Mouse (Mus musculus) lung, embryonic 15.5 days (tissue): ENCODE results near the gene Lrrc30. TPM values are rescaled to one million over a fixed set of nuclear protein-coding genes. Genes with fewer than 3 reads are reported as not detected.

Source experiments
- ATAC-seq: fragments of 200-750 bp; cut with Nextera tagmentation; 2 replicates; pipeline ENCODE4 v1.8.0; 2017; ENCODE audit warnings: moderate number of reproducible peaks, borderline replicate concordance; ENCODE audit not compliant: low FRiP score, low TSS enrichment; ENCODE audit errors: extremely low read depth
- H3K27ac ChIP-seq: fragments of 300-500 bp; sonication (generic); 2 replicates; pipeline ENCODE4 v1.5.1; 2015; ENCODE audit warnings: moderate library complexity, mild to moderate bottlenecking, inconsistent platforms
- H3K27me3 ChIP-seq: fragments of 300-500 bp; sonication (generic); 2 replicates; pipeline ENCODE4 v1.6.1; 2015; ENCODE audit warnings: inconsistent platforms
- H3K36me3 ChIP-seq: fragments of 300-500 bp; sonication (generic); 2 replicates; pipeline ENCODE4 v1.6.1; 2015; ENCODE audit warnings: inconsistent platforms
- H3K4me1 ChIP-seq: fragments of 300-500 bp; sonication (generic); 2 replicates; pipeline ENCODE4 v1.6.1; 2015; ENCODE audit warnings: inconsistent platforms
- H3K4me2 ChIP-seq: fragments of 300-500 bp; sonication (generic); 2 replicates; pipeline ENCODE4 v1.6.1; 2015; ENCODE audit warnings: inconsistent platforms, mild to moderate bottlenecking, moderate library complexity
- H3K4me3 ChIP-seq: fragments of 300-500 bp; sonication (generic); 2 replicates; pipeline ENCODE4 v1.5.1; 2015; ENCODE audit warnings: mild to moderate bottlenecking, inconsistent platforms
- H3K9ac ChIP-seq: fragments of 300-500 bp; sonication (generic); 2 replicates; pipeline ENCODE4 v1.6.1; 2015; ENCODE audit warnings: inconsistent platforms
- H3K9me3 ChIP-seq: fragments of 300-500 bp; sonication (generic); 2 replicates; pipeline ENCODE4 v1.6.1; 2016; ENCODE audit warnings: inconsistent platforms
- WGBS: fragments of 180-500 bp; shearing (Covaris S2); methylation state at CpG from one replicate; pipeline ENCODE4 v1.1.7; 2015; 5-methylcytosine and 5-hydroxymethylcytosine counted together
- polyA plus RNA-seq: library from polyadenylated mRNA; unstranded; fragments of >200 nt; fragmentation: Nextera tagmentation; extraction: Ambion mirVana; gene quantifications from 2 replicates; pipeline ENCODE4 v1.2.1, GENCODE M21; 2015

Lrrc30 gene
- polyA plus RNA-seq, 1 experiment from 2014 or later: not detected

DNA sequence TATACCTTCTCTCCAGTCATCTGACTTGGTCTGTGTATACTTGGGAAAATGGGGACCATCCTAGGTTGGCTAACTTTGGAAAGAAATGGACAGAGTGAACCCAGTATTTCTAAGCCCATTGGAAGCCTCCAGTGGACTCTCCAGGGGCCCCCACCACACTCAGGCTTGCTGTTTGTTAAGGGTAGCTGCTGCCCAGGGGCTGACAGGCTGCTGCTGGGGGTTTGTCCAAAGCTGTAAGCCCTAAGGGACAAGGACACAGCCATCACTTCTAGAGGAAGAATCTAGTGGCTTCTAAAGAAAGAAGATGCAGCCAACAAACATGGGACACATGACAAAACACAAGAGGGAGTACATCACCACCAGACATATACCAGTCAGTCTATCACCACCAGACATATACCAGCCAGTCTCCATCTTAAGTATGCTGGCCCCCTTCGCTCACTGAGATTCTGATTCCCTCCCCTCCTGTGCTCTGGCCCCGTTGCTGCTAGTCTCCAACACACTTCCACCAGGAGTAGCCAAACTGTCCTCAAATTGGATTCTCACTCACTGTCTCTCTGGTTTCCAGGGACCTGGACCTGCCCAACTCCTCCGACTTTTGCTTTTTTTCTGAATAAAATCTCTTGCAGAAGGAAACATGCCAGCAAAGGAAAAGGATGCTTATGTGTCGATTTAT lies 49.7 kb downstream of the Lrrc30 start:
- no peak for ATAC-seq
- Histone ChIP-seq H3K4me3 (no peak overlapping the region), H3K4me1 (no peaks in the 10 kb centered on the region), H3K27ac (no peak overlapping the region), H3K4me2 (no peak overlapping the region), H3K9ac (no peak overlapping the region), H3K36me3 (no peaks in the 10 kb centered on the region), H3K27me3 (no peaks in the 10 kb centered on the region), H3K9me3 (no peaks in the 10 kb centered on the region)
- WGBS: 76% methylated on average over 4 of the region's 4 CpGs

DNA sequence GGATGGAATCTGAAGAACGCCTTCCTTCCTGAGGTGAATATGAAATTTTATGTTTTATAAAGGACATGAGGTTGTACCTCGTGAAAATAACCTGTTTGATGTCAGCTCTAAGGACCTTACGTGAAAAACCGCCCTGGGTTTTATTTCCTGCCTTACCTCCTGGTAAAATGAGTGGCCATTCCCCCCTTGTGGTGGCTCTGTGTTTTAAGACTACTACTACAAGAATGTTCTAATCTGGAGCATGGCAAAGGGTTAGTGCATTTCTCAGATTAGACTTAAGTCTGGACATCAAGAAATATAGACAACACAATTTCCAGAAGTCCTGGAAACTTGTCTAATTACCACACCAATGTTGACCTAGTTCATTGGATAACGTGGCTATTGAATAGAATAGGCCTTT lies 50.7 kb downstream of the Lrrc30 start:
- Histone ChIP-seq H3K36me3 (no peaks in the 10 kb centered on the region), H3K27ac (no peak overlapping the region), H3K9me3 (no peaks in the 10 kb centered on the region), H3K4me2 (no peak overlapping the region), H3K4me1 (no peaks in the 10 kb centered on the region), H3K4me3 (no peak overlapping the region), H3K27me3 (no peaks in the 10 kb centered on the region), H3K9ac (no peak overlapping the region)
- no peak for ATAC-seq
- WGBS: 73% methylated on average over 5 of the region's 5 CpGs

Other genes starting within 250 kb of the Lrrc30 start
- 3.9 and 4.1 TPM in 2 replicates for gene Lama1, start 64.5 kb upstream of the Lrrc30 start, polyA plus RNA-seq